Mouse (Mus musculus) CH12.LX (cell line): ENCODE data around the gene Inpp1.

Experiments
- CTCF ChIP-seq, 2 experiments: IDR thresholded peaks in 1 of 2; conservative IDR thresholded peaks in 1 of 2; 2 replicates each; pipeline ENCODE4 v1.5.1; 2011 to 2012; ENCODE audit warnings: low read depth in 2 of 2, low read length in 2 of 2, improper control_type of control experiment in 1 of 2, inconsistent platforms in 1 of 2, mild to moderate bottlenecking in 1 of 2, moderate library complexity in 1 of 2
- EP300 ChIP-seq: IDR thresholded peaks from 2 replicates; pipeline ENCODE4 v1.6.1; 2011; ENCODE audit warnings: low read length, improper control_type of control experiment
- IRF4 ChIP-seq: IDR thresholded peaks from 2 replicates; pipeline ENCODE4 v1.6.1; 2014; ENCODE audit warnings: low read depth, mild to moderate bottlenecking, inconsistent platforms, low read length, improper control_type of control experiment
- KAT2A ChIP-seq: IDR thresholded peaks from 2 replicates; pipeline ENCODE4 v1.6.1; 2012; ENCODE audit warnings: low read length, improper control_type of control experiment, inconsistent platforms; ENCODE audit not compliant: insufficient replicate concordance
- MAZ ChIP-seq: IDR thresholded peaks from 2 replicates; pipeline ENCODE4 v1.6.1; 2012; ENCODE audit warnings: low read depth, mild to moderate bottlenecking, inconsistent platforms, low read length, improper control_type of control experiment, moderate library complexity
- MXI1 ChIP-seq: IDR thresholded peaks from 2 replicates; pipeline ENCODE4 v1.6.1; 2011; ENCODE audit warnings: mild to moderate bottlenecking, low read depth, low read length, improper control_type of control experiment
- MYC ChIP-seq: IDR thresholded peaks from 2 replicates; pipeline ENCODE4 v1.6.1; 2011; ENCODE audit warnings: low read depth, mild to moderate bottlenecking, improper control_type of control experiment, low read length
- POLR2A ChIP-seq: IDR thresholded peaks from 2 replicates; pipeline ENCODE4 v1.6.1; 2011; ENCODE audit warnings: low read depth, mild to moderate bottlenecking, improper control_type of control experiment, low read length
- POLR2AphosphoS2 ChIP-seq: IDR thresholded peaks from 2 replicates; pipeline ENCODE4 v1.6.1; 2011; ENCODE audit warnings: low read depth, low read length, improper control_type of control experiment
- USF1 ChIP-seq: IDR thresholded peaks from 2 replicates; pipeline ENCODE4 v1.6.1; 2014; ENCODE audit warnings: low read depth, mild to moderate bottlenecking, inconsistent platforms, low read length, improper control_type of control experiment
- ZNF384 ChIP-seq: IDR thresholded peaks from 2 replicates; pipeline ENCODE4 v1.6.1; 2012; ENCODE audit warnings: low read depth, low read length, improper control_type of control experiment, inconsistent platforms

GRCm38 (mm10) chr1:52792701-52793100 lies 24.8 kb downstream of the Inpp1 start:
- TF ChIP-seq CTCF (conservative IDR thresholded peaks at IDR 0.05 in 1 of 2, IDR thresholded peaks at IDR 0.05 in 1 of 2; ENCODE audit: low read depth in 2 of 2, low read length in 2 of 2): no peak
- no peak for TF ChIP-seq EP300
- TF ChIP-seq POLR2A: no peak
- TF ChIP-seq MXI1: no peak
- TF ChIP-seq ZNF384: no peak
- no peak for TF ChIP-seq IRF4
- no peak for TF ChIP-seq MYC
- TF ChIP-seq KAT2A: no peak
- no peak for TF ChIP-seq MAZ
- no peak for TF ChIP-seq POLR2AphosphoS2
- no peak for TF ChIP-seq USF1
